ENCODE assay signal across 14 mouse cellular contexts in genomic region chr7:111486811-111487333, GRCm38 (mm10).
DNase-seq lines count a peak whose midpoint lies in the region; ATAC-seq and TF ChIP-seq lines count a peak whose summit lies in the region.
"Had no signal": no experiment of that assay in that cellular context is flagged by ENCODE, and none has a peak within 500 bp of the region (broad histone marks: within the 10 kb centered on the region; RNA-seq: fewer than 3 reads in every experiment).

No protein-coding gene starts in this region.

- DNase-seq in adrenal gland, adult 2 months: peak; percentile 50
- no peak for DNase-seq in adrenal gland, adult 18-20 months (ENCODE audit: low spot score in 2 of 2)
- peak; percentile 17 to 19 for DNase-seq in heart, adult 9 months (ENCODE audit: low spot score in 2 of 2)
- no peak for DNase-seq in heart, postnatal 4 days
- peak; percentile 60 for DNase-seq in lung, embryonic 14.5 days
- DNase-seq in lung, adult 2 months: no peak
- DNase-seq in lung, postnatal 0 days (ENCODE audit: low spot score): peak; percentile 67
- DNase-seq in limb, embryonic 10.5 days (ENCODE audit: low spot score): no peak
- DNase-seq: cerebellum, adult 9-11 months; kidney, adult 9 months had no signal

- H3K36me3 ChIP-seq in lung, embryonic 14.5 days (ENCODE audit: insufficient read depth): no peaks in the 10 kb centered on the region
- 0 out of 2 replicates have a peak, but pooled peaks cover 3% of the 10 kb centered on the region for H3K36me3 ChIP-seq in lung, postnatal 0 days (ENCODE audit: insufficient read depth, low read length)
- H3K36me3 ChIP-seq in limb, embryonic 10.5 days: no peaks in the 10 kb centered on the region
- H3K36me3 ChIP-seq: embryonic facial prominence, embryonic 13.5 days; hindbrain, embryonic 15.5 days; limb, embryonic 12.5 days had no signal

- H3K27me3 ChIP-seq in lung, embryonic 14.5 days (ENCODE audit: insufficient read depth, low read length): no peaks in the 10 kb centered on the region
- H3K27me3 ChIP-seq in lung, postnatal 0 days (replicated peaks; ENCODE audit: insufficient read depth, low read length): no peaks in the 10 kb centered on the region
- H3K27me3 ChIP-seq in limb, embryonic 10.5 days (ENCODE audit: low read depth, poor library complexity, severe bottlenecking): no peaks in the 10 kb centered on the region
- H3K27me3 ChIP-seq: embryonic facial prominence, embryonic 13.5 days; hindbrain, embryonic 15.5 days; limb, embryonic 12.5 days had no signal

- H3K4me2 ChIP-seq in lung, embryonic 14.5 days: no peak overlapping the region
- no peak overlapping the region for H3K4me2 ChIP-seq in lung, postnatal 0 days (replicated peaks; ENCODE audit: low read depth, low read length)
- H3K4me2 ChIP-seq: embryonic facial prominence, embryonic 13.5 days; forebrain, embryonic 13.5 days; hindbrain, embryonic 15.5 days; limb, embryonic 12.5 days had no signal

- 48% methylated on average over 3 of the region's 3 CpGs for WGBS in lung, embryonic 14.5 days
- 66% methylated on average over 3 of the region's 3 CpGs for WGBS in lung, adult 2 months
- whole genome bisulfite sequencing in lung, postnatal 0 days: 47% methylated on average over 3 of the region's 3 CpGs
- 79% methylated on average over 3 of the region's 3 CpGs for WGBS in limb, embryonic 10.5 days

- TF ChIP-seq CTCF in lung, embryonic 14.5 days (IDR thresholded peaks at IDR 0.05; ENCODE audit: low read depth): no peak
- TF ChIP-seq CTCF in lung, adult 2 months (IDR thresholded peaks at IDR 0.05; ENCODE audit: insufficient read depth, low read length): no peak
- TF ChIP-seq CTCF in lung, postnatal 0 days (IDR thresholded peaks at IDR 0.05): no peak

- no peaks in the 10 kb centered on the region for H3K9me3 ChIP-seq in lung, embryonic 14.5 days (ENCODE audit: low read depth, low read length)
- no peaks in the 10 kb centered on the region for H3K9me3 ChIP-seq in lung, postnatal 0 days (ENCODE audit: low read length)
- H3K9me3 ChIP-seq in limb, embryonic 10.5 days (replicated peaks): no peaks in the 10 kb centered on the region
- H3K9me3 ChIP-seq: embryonic facial prominence, embryonic 13.5 days; forebrain, embryonic 13.5 days; hindbrain, embryonic 15.5 days; limb, embryonic 12.5 days had no signal

- H3K4me3 ChIP-seq in lung, embryonic 14.5 days (ENCODE audit: low read depth, low read length): no peak overlapping the region
- no peak overlapping the region for H3K4me3 ChIP-seq in lung, adult 2 months (replicated peaks; ENCODE audit: extremely low read depth, low read depth, low read length)
- no peak overlapping the region for H3K4me3 ChIP-seq in lung, postnatal 0 days (ENCODE audit: low read depth, low read length)
- no peak overlapping the region for H3K4me3 ChIP-seq in limb, embryonic 10.5 days
- H3K4me3 ChIP-seq: embryonic facial prominence, embryonic 13.5 days; forebrain, embryonic 13.5 days; hindbrain, embryonic 15.5 days; limb, embryonic 12.5 days had no signal

- ATAC-seq in lung, embryonic 14.5 days (ENCODE audit: insufficient read depth): no peak
- peak; percentile 51 for ATAC-seq in lung, postnatal 0 days
- ATAC-seq: forebrain, embryonic 13.5 days had no signal

- no peak for TF ChIP-seq EP300 in lung, postnatal 0 days (IDR thresholded peaks at IDR 0.05)

- TF ChIP-seq POLR2A in lung, adult 2 months (IDR thresholded peaks at IDR 0.05; ENCODE audit: borderline replicate concordance, extremely low read depth, low read depth, low read length): no peak

- H3K27ac ChIP-seq in lung, embryonic 14.5 days (ENCODE audit: low read depth): no peak overlapping the region
- H3K27ac ChIP-seq in lung, postnatal 0 days (ENCODE audit: low read length): no peak overlapping the region
- H3K27ac ChIP-seq in limb, embryonic 10.5 days: no peak overlapping the region
- H3K27ac ChIP-seq: embryonic facial prominence, embryonic 13.5 days; forebrain, embryonic 13.5 days; hindbrain, embryonic 15.5 days; limb, embryonic 12.5 days had no signal

- no peak overlapping the region for H3K9ac ChIP-seq in lung, embryonic 14.5 days
- no peak overlapping the region for H3K9ac ChIP-seq in lung, postnatal 0 days (replicated peaks; ENCODE audit: low read depth)
- H3K9ac ChIP-seq: embryonic facial prominence, embryonic 13.5 days; forebrain, embryonic 13.5 days; hindbrain, embryonic 15.5 days; limb, embryonic 12.5 days had no signal

- H3K4me1 ChIP-seq in lung, embryonic 14.5 days (ENCODE audit: insufficient read depth): peaks cover 3% of the 10 kb centered on the region; the same call in 1 of the 2 replicates
- no peaks in the 10 kb centered on the region for H3K4me1 ChIP-seq in lung, adult 2 months (ENCODE audit: control insufficient read depth, insufficient read depth, low read length)
- no peaks in the 10 kb centered on the region for H3K4me1 ChIP-seq in lung, postnatal 0 days (ENCODE audit: insufficient read depth, low read depth, low read length)
- peaks cover 6% of the 10 kb centered on the region; the same call in 1 of the 2 replicates for H3K4me1 ChIP-seq in limb, embryonic 10.5 days

Comparison
In these comparisons a context has a peak if more than half of its experiments do, and no peak if none do; other contexts are left out.
1. DNase-seq: peak in adrenal gland, adult 2 months (single experiment), heart, adult 9 months (2 of 2), lung, embryonic 14.5 days (single experiment) and lung, postnatal 0 days (single experiment); none in adrenal gland, adult 18-20 months (0 of 2), heart, postnatal 4 days (single experiment), lung, adult 2 months (single experiment) and limb, embryonic 10.5 days (single experiment).